Mouse (Mus musculus): ENCODE data around the gene D430042O09Rik.

DNA sequence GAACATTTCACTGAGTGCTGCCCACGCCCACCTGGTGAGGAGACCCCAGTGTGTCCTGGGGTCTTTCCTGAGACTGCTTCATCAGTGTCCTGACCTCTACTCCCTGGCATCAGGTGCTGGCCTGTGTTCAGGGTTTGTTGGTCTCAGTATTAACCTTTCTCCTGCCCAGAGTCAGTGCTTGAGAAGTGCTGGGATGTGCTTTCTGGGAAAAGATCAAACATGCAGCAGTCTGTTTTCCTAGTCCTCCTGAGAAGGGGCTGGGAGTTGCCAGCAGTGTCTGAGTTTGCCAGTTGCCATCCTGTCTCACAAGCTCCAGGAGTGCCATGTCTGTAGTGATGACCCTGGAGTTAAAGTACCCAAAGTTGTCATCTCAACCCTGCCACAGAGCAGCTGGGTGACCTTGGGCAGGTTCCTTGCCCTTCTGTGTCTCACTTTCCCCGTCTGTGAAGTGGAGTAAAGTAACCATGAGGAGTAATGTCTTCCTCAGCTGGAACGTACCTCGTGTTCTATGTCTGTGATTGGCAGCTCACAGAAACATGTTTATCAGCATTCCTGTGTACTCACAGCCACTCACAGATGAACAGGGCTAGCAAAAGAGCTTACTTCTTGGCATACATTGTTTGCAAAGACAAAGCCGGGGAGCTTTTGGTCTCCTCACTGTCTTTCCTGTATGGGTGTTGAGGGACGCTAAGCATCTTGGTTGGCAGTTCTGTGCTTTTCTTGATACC lies 50.4 kb downstream of the D430042O09Rik start:
- TF ChIP-seq GATA1 (IDR thresholded peaks at IDR 0.05; ENCODE audit: borderline replicate concordance, low read length) (no peak), FLI1 (IDR thresholded peaks at IDR 0.05; ENCODE audit: low read length) (no peak)
